Mouse (Mus musculus) gastrocnemius, adult 8-10 months (tissue): Measurements from ENCODE around the gene Serpina1e. TPM values are rescaled to one million over a fixed set of nuclear protein-coding genes. Genes with fewer than 3 reads are reported as not detected.

ENCODE experiments used
- DNase-seq, 2 experiments: peaks; one replicate each; pipeline ENCODE4 v3.0.0; 2022; ENCODE audit warnings: low spot score in 2 of 2
- total RNA-seq, 4 experiments: library from RNA; stranded (reverse); gene quantifications; 2 replicates each; pipeline ENCODE4 v1.2.4; 2022

Serpina1e gene
- under 1 TPM in 1 of 4 experiments, not detected in 3; 0.51 TPM for total RNA-seq

DNA sequence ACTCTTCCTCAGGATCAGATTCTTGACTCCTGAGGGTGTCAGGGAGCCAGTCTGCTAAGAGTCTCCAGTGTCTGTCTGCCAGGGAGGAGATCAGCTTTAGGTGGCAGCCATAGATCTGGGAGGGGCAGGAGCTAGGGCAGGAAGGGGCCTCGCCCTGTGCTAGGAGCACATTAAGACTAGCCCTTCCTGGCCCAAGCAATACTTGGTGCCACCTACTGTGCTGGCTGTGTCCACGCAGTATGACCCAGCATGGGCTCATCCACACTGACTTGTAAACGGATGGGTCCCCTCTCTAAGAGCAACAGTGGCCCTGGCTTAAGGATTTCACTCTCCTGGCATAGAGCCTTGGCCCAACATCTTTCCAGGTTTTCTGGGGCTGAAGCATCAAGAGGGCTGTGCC is at the start of gene Serpina1e:
TSS of gene Serpina1e (minus strand) at position 178 of the 400 bp plus-strand sequence.
- no peak for DNase-seq

DNA sequence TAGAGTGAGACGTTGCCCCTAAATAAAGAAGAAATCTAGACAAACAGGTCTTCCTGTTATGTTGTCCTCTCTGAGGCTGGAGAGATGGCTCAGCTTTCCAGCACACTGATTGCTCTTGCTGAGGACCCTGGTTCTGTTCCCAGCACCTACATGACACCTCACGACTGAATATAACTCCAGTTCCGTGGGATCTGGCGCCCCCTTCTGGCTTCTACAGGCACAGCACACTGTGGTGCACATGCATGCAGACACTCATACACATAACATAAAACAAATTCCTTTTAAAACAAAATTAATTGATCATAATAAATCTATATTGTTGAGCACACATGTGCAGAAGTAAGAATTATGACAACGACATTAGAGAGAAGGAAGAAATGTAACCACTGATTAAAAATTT is 45.9 kb upstream of the Serpina1e start:
- no peak for DNase-seq

DNA sequence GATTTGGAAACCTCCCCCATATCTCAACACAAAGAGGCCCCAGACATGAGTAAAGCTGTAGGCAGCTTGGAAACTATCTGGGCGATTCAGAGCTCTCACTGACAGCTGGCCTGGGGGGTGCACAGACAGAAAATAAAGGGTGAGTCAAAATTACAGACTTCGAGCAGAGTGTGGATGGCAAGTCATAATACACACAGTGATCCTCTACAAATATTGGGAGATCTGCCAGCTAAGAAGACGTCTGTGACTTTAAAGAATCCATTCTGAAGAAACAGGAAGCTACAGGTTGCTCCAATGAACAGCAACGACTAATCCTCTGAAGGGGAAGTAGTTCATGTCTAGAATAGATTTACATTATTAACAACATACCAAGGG is 44.5 kb upstream of the Serpina1e start:
- no peak for DNase-seq

DNA sequence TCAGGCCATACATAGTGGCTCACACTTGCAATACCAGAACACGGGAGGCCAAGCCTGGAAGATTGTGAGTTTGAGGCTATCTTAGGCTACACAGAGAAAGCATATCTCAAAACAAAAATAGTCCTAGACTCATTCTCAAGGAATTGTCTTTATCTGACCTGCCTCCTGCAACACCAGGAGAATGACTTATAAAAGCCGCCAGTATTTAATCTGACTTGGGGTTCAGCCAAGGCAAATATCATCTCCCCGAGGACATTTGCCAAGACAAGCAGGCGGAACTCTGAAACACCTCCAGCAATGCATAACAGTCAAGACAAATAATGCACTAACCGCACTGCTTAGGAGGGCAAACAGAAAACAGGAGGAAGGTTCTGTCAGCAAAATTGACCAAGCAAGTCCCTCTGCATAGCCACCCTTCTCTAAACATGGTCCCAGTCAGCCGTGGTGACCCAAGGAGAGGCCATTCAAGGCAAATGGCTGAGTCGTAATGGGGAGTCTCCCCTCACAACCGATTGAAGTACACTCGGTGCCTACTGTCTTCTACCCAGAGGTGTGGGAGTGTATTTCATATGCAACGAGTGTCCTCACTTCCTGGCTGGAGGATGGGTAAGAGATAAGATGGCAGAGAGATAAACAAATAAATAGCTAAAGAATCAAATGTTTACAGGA is 43.9 kb upstream of the Serpina1e start:
- no peak for DNase-seq

DNA sequence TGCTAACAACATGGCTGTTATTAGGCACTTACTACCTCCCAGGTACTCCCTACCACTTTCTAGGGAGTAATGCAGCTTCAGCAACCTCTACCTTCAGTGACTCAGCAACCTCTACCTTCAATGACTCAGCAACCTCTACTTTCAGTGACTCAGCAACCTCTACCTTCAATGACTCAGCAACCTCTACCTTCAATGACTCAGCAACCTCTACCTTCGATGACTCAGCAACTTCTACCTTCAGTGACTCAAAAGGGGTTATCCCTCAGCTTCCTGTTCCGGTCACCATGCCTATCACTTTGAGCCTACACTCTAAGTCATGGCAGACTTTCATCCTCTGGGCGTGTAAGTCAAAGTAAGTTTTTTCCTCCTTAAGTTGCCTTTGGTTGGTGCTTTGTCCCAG is 41.8 kb upstream of the Serpina1e start:
- no peak for DNase-seq

DNA sequence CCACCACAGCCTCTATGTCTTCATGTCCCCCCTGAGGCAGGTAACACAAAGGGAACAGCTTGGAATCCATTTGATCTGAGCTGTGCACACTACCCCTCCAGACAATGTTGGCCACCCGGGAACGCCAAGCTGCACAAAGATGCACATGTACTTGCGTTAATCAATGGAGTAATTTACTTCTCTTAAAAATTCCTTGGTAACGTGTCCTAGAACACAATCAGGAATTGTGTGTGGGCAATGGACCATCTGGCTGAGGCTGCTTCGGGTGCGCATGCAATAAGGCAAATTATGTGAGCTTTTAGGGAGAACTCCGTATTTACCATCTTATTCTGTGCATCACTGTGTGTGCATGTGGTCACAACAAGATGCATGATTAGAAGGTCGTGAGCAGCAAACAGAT is 40.8 kb upstream of the Serpina1e start:
- no peak for DNase-seq

DNA sequence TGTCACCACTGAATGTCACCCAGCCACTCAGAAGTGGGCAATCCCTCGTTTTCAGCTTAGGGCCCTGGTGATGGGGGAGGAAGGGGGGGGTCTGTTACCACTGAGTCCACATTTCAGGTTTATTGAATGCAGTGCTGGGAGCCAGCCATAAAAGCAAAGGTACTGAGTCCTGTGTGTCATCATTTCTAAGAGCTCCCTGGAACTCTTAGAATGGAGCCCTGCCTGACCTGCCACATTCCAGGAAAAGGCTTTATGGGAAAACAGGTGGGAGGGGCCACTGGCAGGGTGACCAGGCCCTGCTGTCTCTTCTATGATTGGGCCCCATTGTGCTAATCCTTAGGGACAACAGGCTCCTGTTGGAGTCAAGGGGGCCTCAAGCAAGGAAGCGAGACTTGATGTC is 37.7 kb upstream of the Serpina1e start:
- no peak for DNase-seq

DNA sequence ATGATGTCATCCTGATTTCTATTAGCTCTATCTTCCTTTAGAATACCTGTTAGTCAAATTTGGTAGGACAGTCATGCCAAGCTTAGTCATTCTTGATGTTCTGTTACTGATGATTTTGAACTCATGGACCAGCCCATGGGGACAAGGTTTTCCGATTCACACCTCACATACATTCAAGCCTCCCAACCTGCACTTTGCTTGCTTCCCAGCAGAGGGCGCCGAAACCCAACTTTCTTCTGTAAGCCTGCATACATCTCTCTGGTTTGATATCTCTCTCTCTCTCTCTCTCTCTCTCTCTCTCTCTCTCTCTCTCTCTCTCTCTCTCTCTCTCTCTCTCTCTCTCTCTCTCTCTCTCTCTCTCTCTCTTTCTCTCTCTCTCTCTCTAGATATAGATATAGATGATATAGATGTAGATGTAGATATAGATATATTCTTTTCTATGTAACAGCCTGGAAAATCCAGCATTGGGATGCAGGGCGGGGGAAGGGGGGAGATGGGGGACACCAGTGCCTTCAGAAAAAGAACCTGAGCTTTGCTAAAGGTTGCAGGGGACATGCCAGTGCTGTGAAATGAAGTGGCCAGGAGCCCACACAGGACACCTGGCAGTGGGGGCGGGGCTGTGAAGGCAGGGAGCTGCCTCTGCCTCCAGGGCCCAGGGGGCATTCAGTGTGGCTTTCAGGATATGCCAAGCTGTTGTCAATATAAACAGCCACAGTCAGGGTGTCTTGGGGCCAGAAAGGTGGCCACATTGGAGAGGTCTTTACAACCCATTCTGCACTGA is 36.7 kb upstream of the Serpina1e start:
- peak; percentile 23 to 26 for DNase-seq

DNA sequence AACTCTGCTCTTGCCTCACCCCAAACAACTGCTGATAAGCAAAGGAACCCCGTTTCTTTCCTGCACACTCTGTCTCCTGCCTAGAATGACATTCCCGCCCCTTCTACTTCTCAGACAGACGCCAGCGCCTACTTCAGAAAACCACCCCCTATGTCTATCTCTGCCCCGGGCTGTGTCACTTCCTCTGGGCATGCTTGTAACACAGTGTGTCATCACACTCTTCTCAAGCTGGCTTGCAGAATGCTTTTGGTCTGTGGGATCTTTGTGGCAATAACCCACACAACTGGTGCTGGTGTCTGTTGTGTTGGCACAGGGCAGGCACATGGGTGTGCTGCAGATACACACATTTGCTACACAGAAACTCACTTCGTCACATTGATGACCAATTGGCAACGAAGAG is 34.2 kb upstream of the Serpina1e start:
- no peak for DNase-seq

DNA sequence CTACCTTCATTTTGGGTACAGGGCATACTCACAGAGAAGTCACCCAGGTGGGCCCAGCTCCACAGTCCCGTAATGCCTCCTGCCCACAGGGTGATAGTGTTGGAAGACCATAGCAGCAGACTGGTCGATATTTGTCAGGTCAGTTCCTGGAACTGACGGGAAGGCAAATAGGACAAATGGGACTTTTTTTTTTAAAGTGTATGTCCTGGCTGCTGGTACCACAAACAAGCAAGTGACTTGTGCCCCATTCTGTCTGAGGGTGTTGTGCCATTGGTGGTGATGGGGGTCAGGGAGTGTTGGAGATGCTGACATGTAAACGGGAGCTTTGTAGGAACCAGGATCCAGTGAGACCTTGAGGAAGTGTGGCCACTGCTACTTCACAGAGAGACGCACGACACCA is 31.1 kb upstream of the Serpina1e start, which contains the start of gene Serpina11:
TSS of gene Serpina11 (minus strand) at position 101 of the 400 bp plus-strand sequence.
- DNase-seq: no peak

DNA sequence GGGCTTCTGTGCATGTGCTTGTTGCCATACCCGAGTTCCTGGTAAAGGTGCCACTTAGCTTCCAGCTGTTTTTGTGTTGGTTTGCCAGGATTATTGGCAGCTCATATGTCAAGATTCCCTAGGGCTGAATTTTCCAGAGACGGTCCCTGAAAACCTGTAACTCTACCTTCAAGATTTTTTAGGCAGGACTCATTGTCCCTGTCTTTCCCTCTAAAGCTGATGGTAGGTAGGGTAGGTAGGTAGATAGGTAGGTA is 30.7 kb upstream of the Serpina1e start:
- no peak for DNase-seq

DNA sequence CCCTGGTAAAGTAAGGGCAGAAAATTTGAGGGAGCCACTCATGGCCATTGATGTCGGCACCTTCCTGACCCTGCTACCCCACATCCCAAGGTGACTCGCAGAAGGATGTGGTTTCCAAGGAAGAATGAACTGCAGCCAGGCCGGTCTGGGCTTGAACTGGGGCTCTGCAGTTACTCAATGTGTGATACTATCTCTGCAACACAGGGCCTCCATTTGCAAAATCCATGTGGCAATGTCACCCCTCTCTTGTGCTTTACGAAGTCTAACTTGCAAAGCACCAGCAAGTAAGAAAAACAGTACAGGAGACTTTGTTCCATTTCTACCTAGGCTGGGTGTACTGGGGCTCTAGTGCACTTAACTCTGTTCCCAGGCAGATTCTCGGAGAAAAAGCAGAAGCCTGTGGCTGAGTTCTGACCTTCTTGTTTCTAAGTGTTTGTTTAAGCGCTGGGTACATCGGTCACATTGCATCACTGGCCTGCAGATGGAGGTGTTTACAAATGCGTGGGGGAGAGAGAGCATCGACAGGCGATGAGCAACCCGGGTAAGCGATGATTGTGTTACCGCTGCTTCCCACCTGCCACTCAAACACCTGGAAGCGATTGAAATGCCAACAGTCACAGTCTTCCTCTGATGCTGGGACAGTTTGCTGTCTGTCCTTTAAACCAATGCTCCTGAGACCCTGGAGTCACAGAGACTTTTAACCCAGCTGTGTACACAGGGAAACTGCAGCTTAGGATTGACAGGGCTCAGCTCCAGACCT is 30.2 kb upstream of the Serpina1e start:
- no peak for DNase-seq

DNA sequence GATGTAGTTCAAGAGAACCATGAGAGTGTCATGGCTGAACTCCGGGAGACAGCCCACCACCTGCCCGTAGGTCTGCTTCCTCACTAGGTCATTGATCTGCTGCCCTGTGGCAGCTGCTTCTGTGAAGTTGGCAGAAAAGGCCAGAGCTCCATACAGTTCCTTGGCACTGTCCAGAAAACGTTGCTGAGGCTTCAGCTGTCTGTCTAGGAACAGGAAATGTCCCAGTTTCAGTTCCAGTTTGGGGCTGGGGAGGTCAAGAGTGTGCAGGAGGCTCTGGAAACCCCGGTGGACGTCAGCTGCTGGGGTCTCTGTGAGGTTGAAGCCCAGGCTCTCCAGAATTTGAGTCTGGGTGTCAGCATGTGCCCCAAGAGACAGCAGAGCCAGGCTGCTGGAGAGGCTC is 27.1 kb upstream of the Serpina1e start:
- no peak for DNase-seq

DNA sequence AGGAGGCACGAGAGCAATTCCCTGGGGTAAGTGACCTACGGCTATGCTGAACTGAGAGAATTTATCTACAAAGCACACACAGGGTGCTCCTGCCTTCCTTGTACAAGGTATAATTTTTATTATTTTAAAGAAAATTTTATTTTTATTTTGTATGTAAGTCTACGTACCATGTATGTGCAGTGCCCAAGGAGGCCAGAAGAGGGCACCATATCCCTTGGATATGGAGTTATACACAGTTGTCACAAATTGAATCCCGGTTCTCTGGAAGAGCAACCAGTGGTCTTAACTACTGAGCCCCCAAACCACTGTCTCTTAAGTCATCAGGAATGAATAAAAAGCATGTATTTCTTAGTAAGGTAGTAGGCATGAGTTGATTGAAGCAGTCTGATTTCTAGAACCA is 26.2 kb upstream of the Serpina1e start:
- no peak for DNase-seq

DNA sequence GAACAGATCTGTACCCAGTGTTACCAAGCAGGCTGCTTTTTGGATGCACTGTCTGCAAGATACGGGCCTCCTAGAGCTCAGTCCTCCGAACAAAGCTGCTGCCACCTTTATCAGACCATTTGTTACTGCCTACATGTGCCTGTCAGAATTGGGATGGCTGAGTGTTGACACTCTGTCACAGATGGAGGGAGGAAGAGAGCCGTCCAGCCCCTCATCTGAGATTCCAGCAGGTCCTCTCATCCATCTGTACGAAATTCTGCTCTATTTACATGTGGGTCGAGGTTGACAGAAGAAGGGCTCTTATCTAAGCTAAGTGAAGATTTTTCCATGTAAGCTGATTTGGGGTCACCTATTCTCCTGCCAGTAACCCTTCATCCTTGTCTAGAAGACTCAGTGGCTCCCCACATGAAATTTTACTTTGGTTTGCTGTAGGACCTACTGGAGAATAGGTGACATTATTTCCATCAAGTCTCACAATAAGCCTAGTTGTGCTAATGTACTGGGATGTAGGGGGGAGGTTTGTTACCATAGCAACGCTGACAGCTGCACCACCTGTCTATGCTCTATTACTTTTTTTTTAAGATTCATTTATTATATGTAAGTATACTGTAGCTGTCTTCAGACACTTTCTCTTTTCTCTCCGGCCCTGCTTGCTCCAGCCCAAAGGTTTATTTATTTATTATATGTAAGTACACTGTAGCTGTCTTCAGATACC is 23.0 kb upstream of the Serpina1e start:
- DNase-seq: no peak

DNA sequence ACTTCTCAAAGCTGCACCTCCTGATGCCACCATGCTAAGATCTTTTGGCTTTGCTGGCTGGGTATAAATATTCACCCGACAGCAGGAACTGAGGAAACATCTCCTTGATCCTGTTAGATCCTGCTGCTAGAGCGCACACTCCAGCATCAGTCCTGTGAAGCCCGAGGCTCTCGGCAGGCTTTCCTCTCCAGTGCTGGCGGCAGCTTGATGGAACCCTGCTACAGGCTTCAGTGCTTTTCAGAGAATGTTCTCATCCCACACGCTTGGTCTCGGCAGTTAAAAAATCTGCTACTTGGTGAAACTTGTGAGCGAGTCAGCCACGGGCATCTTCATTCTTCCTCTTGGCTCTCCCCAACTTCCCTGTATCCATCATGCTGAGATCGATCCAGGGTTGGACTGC is 19.5 kb upstream of the Serpina1e start:
- no peak for DNase-seq

DNA sequence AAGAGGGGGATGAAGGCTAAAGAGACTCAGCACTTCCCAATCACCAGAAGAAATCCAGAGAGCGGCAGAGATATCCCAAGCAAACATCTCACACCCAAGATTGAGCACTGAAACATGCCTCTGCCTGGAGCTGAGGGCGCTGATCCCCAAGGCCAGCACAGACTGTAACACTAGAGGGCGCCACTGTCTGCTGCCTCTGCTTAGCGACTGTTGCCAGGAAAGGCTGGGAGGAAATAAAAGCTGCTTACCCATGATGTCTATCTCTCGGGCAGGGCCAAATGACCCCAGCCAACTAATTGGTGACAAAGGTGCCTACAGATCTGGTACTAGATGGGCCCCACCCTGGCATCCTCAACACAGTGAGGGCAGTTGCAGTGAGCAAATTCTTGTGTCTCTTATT is 19.1 kb upstream of the Serpina1e start:
- DNase-seq: no peak

DNA sequence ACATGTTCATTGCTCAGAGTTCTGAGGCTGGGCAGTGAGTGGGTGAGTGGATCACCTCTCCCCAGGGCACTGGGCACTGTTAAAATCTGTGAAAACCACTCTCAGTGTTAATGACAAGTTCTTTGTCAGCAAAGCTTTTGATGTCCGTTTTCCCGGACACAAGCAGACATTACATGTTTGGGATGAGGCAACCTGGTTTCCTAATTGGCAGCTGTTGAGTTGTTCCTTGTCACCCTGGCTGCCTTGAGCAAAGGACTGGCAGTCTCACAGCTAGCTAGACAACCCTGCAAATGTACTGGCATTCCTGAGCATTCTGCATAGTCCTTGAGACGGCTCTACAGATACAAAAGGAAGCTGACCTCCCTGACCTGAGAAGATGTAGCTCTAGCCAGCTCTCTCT is 18.3 kb upstream of the Serpina1e start:
- no peak for DNase-seq

DNA sequence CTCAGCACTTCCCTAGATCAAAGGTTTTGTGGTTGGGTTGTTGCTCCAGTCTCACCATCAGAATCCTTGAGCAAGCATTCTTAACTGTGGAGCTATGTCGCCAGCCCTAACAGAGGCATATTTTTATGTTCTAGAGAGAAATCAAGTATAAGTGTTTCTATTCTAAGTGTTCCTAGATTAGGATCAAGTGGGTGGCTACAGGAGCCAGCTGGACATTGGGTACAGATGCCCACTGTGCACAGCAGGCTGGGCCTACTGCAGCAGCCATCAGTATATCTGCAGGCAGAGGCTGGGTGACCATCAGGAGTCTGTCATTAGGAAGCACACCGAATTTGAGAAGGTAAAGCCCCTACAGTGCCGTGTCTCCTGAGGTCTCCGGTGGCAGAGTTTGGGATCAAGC is 12.3 kb upstream of the Serpina1e start:
- DNase-seq: no peak

DNA sequence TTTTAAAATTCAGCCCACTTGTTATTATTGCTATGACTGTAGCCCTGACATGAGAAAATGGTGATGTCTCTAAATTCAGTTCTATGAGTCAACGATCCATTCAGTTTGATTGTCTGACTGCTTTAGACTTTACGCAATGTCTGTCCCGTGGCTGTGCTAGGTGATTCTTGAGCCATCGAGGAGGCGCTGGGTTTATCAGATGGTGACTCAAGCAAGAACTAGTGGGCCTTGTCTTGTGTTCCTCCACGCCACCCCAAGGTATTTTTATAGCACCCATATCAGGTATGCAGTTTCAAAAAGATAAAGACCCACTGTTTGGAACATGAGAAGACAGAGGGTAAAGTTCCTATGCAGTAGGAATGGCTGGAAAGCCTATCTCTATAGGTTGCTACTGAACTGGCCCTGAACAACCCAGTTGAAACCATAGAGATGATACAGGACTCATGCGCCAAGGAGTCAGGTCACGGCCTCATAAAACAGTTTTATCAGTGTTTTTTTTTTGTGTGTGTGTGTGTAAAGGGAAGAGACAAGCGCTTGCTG is 10.9 kb upstream of the Serpina1e start:
- no peak for DNase-seq

DNA sequence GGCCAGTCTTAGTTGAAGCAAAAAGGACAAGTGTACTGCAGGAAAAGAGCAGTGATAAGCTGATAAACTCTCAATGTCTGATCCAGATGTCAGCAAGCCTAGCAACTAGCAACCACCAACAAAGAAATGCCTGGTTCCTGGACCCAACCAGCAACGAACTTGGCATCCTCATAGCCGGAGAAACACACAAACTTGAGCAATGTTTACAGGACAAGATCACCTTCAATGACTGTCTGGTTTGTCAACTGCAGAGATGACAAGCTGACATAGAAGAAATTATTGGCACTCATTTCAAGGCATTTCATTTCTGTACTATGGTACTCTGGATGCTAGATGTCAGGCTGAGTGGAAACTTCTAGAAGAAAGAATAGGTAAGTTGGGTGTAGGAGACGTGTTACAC is 8.0 kb upstream of the Serpina1e start:
- no peak for DNase-seq

DNA sequence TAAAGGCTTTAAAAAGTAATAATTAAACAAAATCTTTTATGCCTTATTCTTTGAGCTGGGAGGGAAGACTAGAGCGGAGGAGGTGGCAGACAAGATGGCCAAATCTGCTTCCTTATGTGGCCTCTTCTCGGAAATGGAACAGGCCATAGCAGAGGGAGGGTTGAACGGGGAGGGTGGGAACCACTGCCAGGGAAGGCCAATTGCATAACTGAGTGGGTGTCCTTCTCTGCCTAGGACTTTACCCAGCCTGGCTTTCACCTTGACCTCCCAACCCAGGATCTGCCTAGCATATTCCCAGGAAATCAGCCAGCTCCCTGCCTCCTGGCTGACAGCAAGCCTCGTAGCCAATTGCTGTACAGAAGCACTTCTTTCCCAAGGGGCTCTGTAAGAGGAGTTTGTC is 4.5 kb upstream of the Serpina1e start:
- DNase-seq: no peak
